Mouse (Mus musculus) heart, postnatal 10 days (tissue): ENCODE data around the gene Gm44805. TPM values are rescaled to one million over a fixed set of nuclear protein-coding genes. Genes with fewer than 3 reads are reported as not detected.

Experiments used
- DNase-seq, 2 experiments: peaks; one replicate each; pipeline ENCODE4 v3.0.0; 2021
- intact Hi-C: fragments of 180-260 bp; cut with DNase I; formaldehyde crosslinking; loops from one replicate; pipeline ENCODE4 v1.15.1; 2025
- total RNA-seq, 2 experiments: library from RNA; stranded (reverse); gene quantifications; 2 replicates each; pipeline ENCODE4 v1.2.3; 2021

Gm44805 gene
- total RNA-seq, 2 experiments from 2014 or later: not detected

- intact Hi-C loops: no loop called here
Measured at GRCm38 (mm10) chr7:19683771-19684201, 2.6 kb upstream of the Gm44805 start.

GRCm38 (mm10) chr7:19682979-19683378 lies 1.8 kb upstream of the Gm44805 start:
- intact Hi-C loops: no loop called here
- DNase-seq: no peak

More at GRCm38 (mm10) chr7:19683771-19684201, 2.6 kb upstream of the Gm44805 start:
- no peak for DNase-seq

GRCm38 (mm10) chr7:19680702-19681101 lies 521 bp downstream of the Gm44805 start:
- no peak for DNase-seq
- intact Hi-C loops: no loop called here

GRCm38 (mm10) chr7:19678901-19679300 lies 2.3 kb downstream of the Gm44805 start:
- DNase-seq: no peak
- intact Hi-C loops: no loop called here

- DNase-seq: no peak
- intact Hi-C loops: no loop called here
Measured at GRCm38 (mm10) chr7:19677872-19678271, 3.4 kb downstream of the Gm44805 start, which contains the start of gene Apoc2. Gene Apoc2 (minus strand): TSS chr7:19677941.

GRCm38 (mm10) chr7:19676662-19677061 lies 4.6 kb downstream of the Gm44805 start:
- no peak for DNase-seq
- intact Hi-C loops: no loop called here

- intact Hi-C loops: no loop called here
- no peak for DNase-seq
Measured at GRCm38 (mm10) chr7:19675824-19676223, 5.4 kb downstream of the Gm44805 start.

- intact Hi-C loops: no loop called here
- no peak for DNase-seq
Measured at GRCm38 (mm10) chr7:19673083-19673699, 8.0 kb downstream of the Gm44805 start.

- no peak for DNase-seq
- intact Hi-C loops: no loop called here
Measured at GRCm38 (mm10) chr7:19671511-19671910, 9.7 kb downstream of the Gm44805 start.

- intact Hi-C loops: loop anchor here (1.0 to 2.0 kb wide), 4 partner anchors 32 to 120 kb away; no protein-coding TSS in a partner anchor
- peak; percentile 95 to 97 for DNase-seq
Measured at GRCm38 (mm10) chr7:19668947-19669721, 12.1 kb downstream of the Gm44805 start.

GRCm38 (mm10) chr7:19667434-19667833 lies 13.8 kb downstream of the Gm44805 start:
- intact Hi-C loops: no loop called here
- DNase-seq: no peak

GRCm38 (mm10) chr7:19666750-19667149 lies 14.5 kb downstream of the Gm44805 start:
- DNase-seq: no peak
- intact Hi-C loops: loop anchor here (1.0 kb wide), 1 partner anchor 206 kb away; no protein-coding TSS in a partner anchor

- intact Hi-C loops: no loop called here
- peak; percentile 98 for DNase-seq
Measured at GRCm38 (mm10) chr7:19664955-19665841, 16.0 kb downstream of the Gm44805 start, which contains the start of gene Clptm1. Gene Clptm1 (minus strand): TSS chr7:19665033.

GRCm38 (mm10) chr7:19664455-19664954 lies 16.7 kb downstream of the Gm44805 start:
- intact Hi-C loops: no loop called here
- DNase-seq: no peak

- intact Hi-C loops: no loop called here
- no peak for DNase-seq
Measured at GRCm38 (mm10) chr7:19663940-19664339, 17.3 kb downstream of the Gm44805 start.

GRCm38 (mm10) chr7:19652614-19653013 lies 28.6 kb downstream of the Gm44805 start:
- peak; percentile 84 to 85 for DNase-seq
- intact Hi-C loops: no loop called here

- intact Hi-C loops: no loop called here
Measured at GRCm38 (mm10) chr7:19651063-19651786, 30.0 kb downstream of the Gm44805 start.

GRCm38 (mm10) chr7:19641223-19641622 lies 40.0 kb downstream of the Gm44805 start:
- intact Hi-C loops: no loop called here
- no peak for DNase-seq

More at GRCm38 (mm10) chr7:19651063-19651786, 30.0 kb downstream of the Gm44805 start:
- no peak for DNase-seq

GRCm38 (mm10) chr7:19635074-19635827 lies 46.0 kb downstream of the Gm44805 start:
- no peak for DNase-seq

More at GRCm38 (mm10) chr7:19635074-19635827, 46.0 kb downstream of the Gm44805 start:
- intact Hi-C loops: no loop called here
